16 mouse cellular contexts compared by ENCODE assay signal in the genomic region with DNA sequence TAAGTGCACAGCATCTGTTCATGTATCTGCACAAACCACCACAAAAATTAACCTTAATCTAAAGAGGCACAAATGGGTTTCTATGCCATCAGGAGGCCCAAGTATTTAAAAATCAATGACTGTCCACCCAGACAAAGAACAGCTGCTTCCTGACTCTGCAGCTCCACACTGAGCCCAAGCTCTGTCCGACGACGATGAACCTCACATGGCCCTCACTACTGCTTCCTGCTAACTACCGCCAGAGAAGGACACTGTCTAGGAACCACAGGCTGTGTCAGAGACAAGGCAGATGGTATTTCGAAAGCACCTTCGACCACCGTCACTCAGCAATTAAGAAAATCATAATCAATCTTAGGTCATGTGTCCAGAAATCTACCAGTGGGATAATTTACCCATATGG. TPM values are rescaled to one million over a fixed set of nuclear protein-coding genes. Genes with fewer than 3 reads are reported as not detected.
DNase-seq lines count a peak whose midpoint lies in the region; ATAC-seq lines count a peak whose summit lies in the region.
"Had no signal": no experiment of that assay in that cellular context is flagged by ENCODE, and none has a peak within 500 bp of the region (broad histone marks: within the 10 kb centered on the region; RNA-seq: fewer than 3 reads in every experiment).

No protein-coding gene starts in this region.

- 33% methylated on average over 7 of the region's 7 CpGs for WGBS in heart, embryonic 16.5 days
- 37% methylated on average over 7 of the region's 7 CpGs for WGBS in heart, embryonic 10.5 days
- WGBS in lung, embryonic 16.5 days = 31% methylated on average over 7 of the region's 7 CpGs
- 27% methylated on average over 7 of the region's 7 CpGs for WGBS in hindbrain, embryonic 13.5 days
- 27% methylated on average over 7 of the region's 7 CpGs for WGBS in midbrain, embryonic 14.5 days

- H3K4me1 ChIP-seq in heart, embryonic 16.5 days (ENCODE audit: control insufficient read depth, insufficient read depth, low read length) = peaks cover 27% of the 10 kb centered on the region
- peaks cover 29% of the 10 kb centered on the region for H3K4me1 ChIP-seq in heart, embryonic 10.5 days
- 0 out of 2 replicates have a peak, but pooled peaks cover 7% of the 10 kb centered on the region for H3K4me1 ChIP-seq in lung, embryonic 16.5 days (replicated peaks; ENCODE audit: control insufficient read depth, insufficient read depth, low read length)
- H3K4me1 ChIP-seq in hindbrain, embryonic 13.5 days (replicated peaks) = peaks cover 44% of the 10 kb centered on the region
- peaks cover 36% of the 10 kb centered on the region for H3K4me1 ChIP-seq in midbrain, embryonic 14.5 days (ENCODE audit: control insufficient read depth, insufficient read depth, low read length)

- 0 out of 2 replicates have a peak, but pooled peaks have one; percentile 55 for ATAC-seq in heart, embryonic 16.5 days (replicated peaks; ENCODE audit: extremely low read depth, insufficient read depth, low FRiP score)
- ATAC-seq in lung, embryonic 16.5 days (ENCODE audit: low read depth) = peak; percentile 62; the same call in 1 of the 2 replicates
- peak; percentile 57; the same call in 1 of the 2 replicates for ATAC-seq in hindbrain, embryonic 13.5 days (ENCODE audit: low FRiP score)
- no peak; the same call in 1 of the 2 replicates for ATAC-seq in midbrain, embryonic 14.5 days (ENCODE audit: low FRiP score, low TSS enrichment)
- ATAC-seq: intestine, embryonic 16.5 days; lung, postnatal 0 days had no signal

- no peak overlapping the region for H3K27ac ChIP-seq in heart, embryonic 16.5 days (ENCODE audit: low read length)
- H3K27ac ChIP-seq in heart, embryonic 10.5 days = no peak overlapping the region; the same call in 1 of the 2 replicates
- no peak overlapping the region for H3K27ac ChIP-seq in lung, embryonic 16.5 days (ENCODE audit: low read length)
- H3K27ac ChIP-seq in hindbrain, embryonic 13.5 days = no peak overlapping the region
- H3K27ac ChIP-seq in midbrain, embryonic 14.5 days (replicated peaks; ENCODE audit: low read depth, low read length) = peak overlapping the region; percentile 61

- no peak overlapping the region for H3K4me2 ChIP-seq in heart, embryonic 16.5 days (ENCODE audit: low read depth, low read length)
- H3K4me2 ChIP-seq in lung, embryonic 16.5 days (ENCODE audit: low read depth, low read length) = no peak overlapping the region
- H3K4me2 ChIP-seq in hindbrain, embryonic 13.5 days = no peak overlapping the region
- peak overlapping the region; percentile 44 for H3K4me2 ChIP-seq in midbrain, embryonic 14.5 days (ENCODE audit: low read length)

- no peak overlapping the region for H3K4me3 ChIP-seq in heart, embryonic 16.5 days (ENCODE audit: low read length)
- H3K4me3 ChIP-seq in heart, embryonic 10.5 days = no peak overlapping the region
- H3K4me3 ChIP-seq in lung, embryonic 16.5 days (ENCODE audit: low read length) = no peak overlapping the region
- no peak overlapping the region for H3K4me3 ChIP-seq in hindbrain, embryonic 13.5 days
- H3K4me3 ChIP-seq in midbrain, embryonic 14.5 days (replicated peaks; ENCODE audit: low read depth, low read length) = no peak overlapping the region

- H3K36me3 ChIP-seq in heart, embryonic 16.5 days (ENCODE audit: control insufficient read depth, insufficient read depth) = no peaks in the 10 kb centered on the region
- no peaks in the 10 kb centered on the region for H3K36me3 ChIP-seq in heart, embryonic 10.5 days
- H3K36me3 ChIP-seq in lung, embryonic 16.5 days (ENCODE audit: control insufficient read depth, insufficient read depth, low read length) = no peaks in the 10 kb centered on the region
- no peaks in the 10 kb centered on the region for H3K36me3 ChIP-seq in hindbrain, embryonic 13.5 days
- H3K36me3 ChIP-seq in midbrain, embryonic 14.5 days (ENCODE audit: control insufficient read depth, insufficient read depth, low read length) = no peaks in the 10 kb centered on the region

- no peaks in the 10 kb centered on the region for H3K9me3 ChIP-seq in heart, embryonic 16.5 days (replicated peaks; ENCODE audit: control insufficient read depth, low read length)
- no peaks in the 10 kb centered on the region for H3K9me3 ChIP-seq in heart, embryonic 10.5 days
- H3K9me3 ChIP-seq in lung, embryonic 16.5 days (ENCODE audit: control insufficient read depth, low read length) = no peaks in the 10 kb centered on the region
- no peaks in the 10 kb centered on the region for H3K9me3 ChIP-seq in hindbrain, embryonic 13.5 days
- H3K9me3 ChIP-seq in midbrain, embryonic 14.5 days (ENCODE audit: control insufficient read depth, low read length) = no peaks in the 10 kb centered on the region

- H3K27me3 ChIP-seq in heart, embryonic 16.5 days (ENCODE audit: control insufficient read depth, insufficient read depth, low read length) = no peaks in the 10 kb centered on the region
- H3K27me3 ChIP-seq in heart, embryonic 10.5 days (ENCODE audit: insufficient read depth, poor library complexity, severe bottlenecking) = no peaks in the 10 kb centered on the region
- no peaks in the 10 kb centered on the region for H3K27me3 ChIP-seq in lung, embryonic 16.5 days (ENCODE audit: control insufficient read depth, insufficient read depth, low read depth, low read length)
- no peaks in the 10 kb centered on the region for H3K27me3 ChIP-seq in hindbrain, embryonic 13.5 days
- H3K27me3 ChIP-seq in midbrain, embryonic 14.5 days (ENCODE audit: control insufficient read depth, insufficient read depth, low read length) = no peaks in the 10 kb centered on the region

- no peak for DNase-seq in heart, embryonic 10.5 days (ENCODE audit: low spot score)
- no peak for DNase-seq in lung, postnatal 36 days
- no peak for DNase-seq in midbrain, embryonic 14.5 days
- DNase-seq in gastrocnemius, postnatal 10 days = no peak
- no peak for DNase-seq in B cell, adult 2 months
- DNase-seq: adrenal gland, postnatal 25 days; cerebellum, adult 9-11 months; right cerebral cortex, postnatal 4 days; thymus, postnatal 14 days had no signal

- no peak overlapping the region for H3K9ac ChIP-seq in heart, embryonic 16.5 days (ENCODE audit: low read length)
- H3K9ac ChIP-seq in lung, embryonic 16.5 days (ENCODE audit: low read length) = no peak overlapping the region
- H3K9ac ChIP-seq in hindbrain, embryonic 13.5 days = no peak overlapping the region
- no peak overlapping the region for H3K9ac ChIP-seq in midbrain, embryonic 14.5 days (replicated peaks; ENCODE audit: low read length)

RNA-seq across cellular contexts. Expression of a gene that starts 29.8 kb away (rescaled TPM):
- 19.7 and 22.0 TPM in 2 replicates for polyA plus RNA-seq in heart, embryonic 16.5 days (2015; fragmentation: Nextera tagmentation; extraction: Ambion mirVana)
- polyA plus RNA-seq in heart, embryonic 10.5 days (2016; fragmentation: Nextera tagmentation; extraction: Ambion mirVana) = 19.1 and 32.2 TPM in 2 replicates
- 10.4 and 11.5 TPM in 2 replicates for polyA plus RNA-seq in lung, embryonic 16.5 days (2015; fragmentation: Nextera tagmentation; extraction: Ambion mirVana)
- 47.7 and 55.9 TPM in 2 replicates for polyA plus RNA-seq in hindbrain, embryonic 13.5 days (2015; fragmentation: Nextera tagmentation; extraction: Ambion mirVana)
- 53.0 and 90.8 TPM in 2 replicates for polyA plus RNA-seq in midbrain, embryonic 14.5 days (2014; fragmentation: Nextera tagmentation; extraction: Ambion mirVana)
- 1 to 10 TPM; 2.2 to 3.8 TPM for total RNA-seq in gastrocnemius, postnatal 10 days (2021)
- total RNA-seq: MEL; monocyte, adult 5-6 weeks had no signal
